Mouse (Mus musculus) heart, adult 2 months (tissue): ENCODE data around the gene Lingo1.

ENCODE experiments used
- CTCF ChIP-seq: fragments of 200-600 bp; IDR thresholded peaks from 2 replicates; pipeline ENCODE4 v1.8.1; 2022; ENCODE audit warnings: antibody characterized with exemption, mild to moderate bottlenecking, moderate library complexity
- EP300 ChIP-seq: fragments of 200-500 bp; IDR thresholded peaks from 2 replicates; pipeline ENCODE4 v1.6.1; 2011; ENCODE audit warnings: low read depth, low read length, control low read depth; ENCODE audit not compliant: insufficient read depth
- POLR2A ChIP-seq: fragments of 200-500 bp; IDR thresholded peaks from 2 replicates; pipeline ENCODE4 v1.6.1; 2011; ENCODE audit warnings: mild to moderate bottlenecking, low read depth, low read length, control low read depth; ENCODE audit not compliant: insufficient read depth

- TF ChIP-seq CTCF (no peak), POLR2A (no peak), EP300 (no peak)
Observed at GRCm38 (mm10) chr9:56710958-56711357, 85.3 kb downstream of the Lingo1 start.
